Mouse (Mus musculus) liver, adult 2 months (tissue): ENCODE data around the gene Gm20662.

Experiments
- CTCF ChIP-seq: fragments of 200-500 bp; IDR thresholded peaks from 2 replicates; pipeline ENCODE4 v1.5.1; 2011; ENCODE audit warnings: low read depth, low read length, control low read depth
- POLR2A ChIP-seq: fragments of 200-500 bp; IDR thresholded peaks from 2 replicates; pipeline ENCODE4 v1.6.1; 2011; ENCODE audit warnings: low read length, control low read depth; ENCODE audit not compliant: insufficient read depth; ENCODE audit errors: extremely low read depth

- TF ChIP-seq POLR2A, result no peak
- no peak for TF ChIP-seq CTCF
Observed at GRCm38 (mm10) chr9:107957141-107957540, 39.0 kb upstream of the Gm20662 start.
